Mouse (Mus musculus): ENCODE results near the gene Cacnb2.

DNA sequence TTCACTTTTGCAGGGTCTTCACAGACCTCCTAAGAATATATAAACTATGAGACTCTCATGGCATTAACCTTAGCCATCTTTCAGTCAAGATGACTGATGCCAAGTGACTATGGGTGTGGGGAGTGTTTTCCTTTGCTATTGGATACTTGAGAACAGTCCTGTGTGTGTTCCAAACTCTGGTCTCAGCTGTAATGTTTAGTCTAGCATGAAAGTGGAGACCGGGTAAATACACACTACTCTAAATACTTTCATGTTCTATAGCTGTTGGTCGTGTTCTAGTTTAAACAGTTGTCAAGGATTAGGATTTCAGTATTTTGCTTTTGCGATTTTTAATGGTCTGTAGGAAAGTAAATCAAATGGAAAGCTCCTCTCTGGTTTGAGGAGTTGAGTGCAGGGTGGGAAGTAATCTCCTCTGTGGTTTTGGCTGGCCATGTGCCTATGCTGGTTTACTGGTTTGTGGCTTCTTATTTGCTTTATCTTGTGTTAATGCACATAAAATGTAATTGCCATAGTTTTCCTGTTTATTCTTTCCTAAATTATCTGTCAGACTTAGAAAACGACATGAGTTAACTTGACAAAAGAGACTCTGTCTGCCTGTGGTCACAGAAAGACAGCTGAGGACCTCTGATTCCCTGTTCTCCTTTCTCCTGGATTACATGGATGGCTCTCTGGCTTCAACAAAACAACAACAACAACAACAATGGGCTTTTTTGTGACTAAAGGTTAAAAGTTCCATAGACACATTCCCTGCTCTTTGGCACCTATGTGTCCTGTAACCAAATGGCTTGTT lies 285.7 kb downstream of the Cacnb2 start:
- no peak for TF ChIP-seq HCFC1 (IDR thresholded peaks at IDR 0.05; ENCODE audit: borderline replicate concordance, insufficient read depth, low read length)
- TF ChIP-seq CHD2 (IDR thresholded peaks at IDR 0.05; ENCODE audit: low read depth, low read length), result no peak

All from ES-E14 (cell line).